Mouse (Mus musculus) lung, embryonic 14.5 days (tissue): ENCODE results near the gene Eef1a2. TPM values are rescaled to one million over a fixed set of nuclear protein-coding genes. Genes with fewer than 3 reads are reported as not detected.

Experiments used
- ATAC-seq: fragments of 200-750 bp; cut with Nextera tagmentation; 2 replicates; pipeline ENCODE4 v1.8.0; 2017; ENCODE audit warnings: mild to moderate bottlenecking, moderate TSS enrichment, moderate library complexity; ENCODE audit not compliant: insufficient read depth
- DNase-seq: peaks from one replicate; pipeline ENCODE4 v3.0.0-alpha.2; 2015
- H3K27ac ChIP-seq: fragments of 300-500 bp; sonication (generic); 2 replicates; pipeline ENCODE4 v1.5.1; 2014; ENCODE audit warnings: low read depth, mild to moderate bottlenecking, moderate library complexity
- H3K27me3 ChIP-seq: fragments of 300-500 bp; sonication (generic); 2 replicates; pipeline ENCODE4 v1.6.1; 2014; ENCODE audit warnings: low read length, control low read depth; ENCODE audit not compliant: insufficient read depth
- H3K36me3 ChIP-seq: fragments of 300-500 bp; sonication (generic); 2 replicates; pipeline ENCODE4 v1.6.1; 2014; ENCODE audit warnings: control low read depth; ENCODE audit not compliant: insufficient read depth
- H3K4me1 ChIP-seq: fragments of 300-500 bp; sonication (generic); 2 replicates; pipeline ENCODE4 v1.6.1; 2014; ENCODE audit warnings: antibody characterized with exemption, control low read depth; ENCODE audit not compliant: insufficient read depth
- H3K4me2 ChIP-seq: fragments of 300-500 bp; sonication (generic); 2 replicates; pipeline ENCODE4 v1.6.1; 2014; ENCODE audit warnings: mild to moderate bottlenecking
- H3K4me3 ChIP-seq: fragments of 300-500 bp; sonication (generic); 2 replicates; pipeline ENCODE4 v1.5.1; 2014; ENCODE audit warnings: low read depth, low read length
- H3K9ac ChIP-seq: fragments of 300-500 bp; sonication (generic); 2 replicates; pipeline ENCODE4 v1.6.1; 2014
- H3K9me3 ChIP-seq: fragments of 300-500 bp; sonication (generic); 2 replicates; pipeline ENCODE4 v1.6.1; 2016; ENCODE audit warnings: low read depth, low read length, control low read depth
- CTCF ChIP-seq: IDR thresholded peaks from 2 replicates; pipeline ENCODE4 v1.5.1; 2016; ENCODE audit warnings: antibody characterized with exemption, low read depth
- WGBS: fragments of 180-500 bp; shearing (Covaris S2); extraction: QIAGEN DNeasy Blood & Tissue Kit; methylation state at CpG from one replicate; pipeline ENCODE4 v1.1.7; 2014; 5-methylcytosine and 5-hydroxymethylcytosine counted together
- polyA plus RNA-seq: library from polyadenylated mRNA; unstranded; fragments of >200 nt; fragmentation: Nextera tagmentation; extraction: Ambion mirVana; gene quantifications from 2 replicates; pipeline ENCODE4 v1.2.1, GENCODE M21; 2014

Gene Eef1a2
- polyA plus RNA-seq, 1 experiment from 2014 or later = not detected

DNA sequence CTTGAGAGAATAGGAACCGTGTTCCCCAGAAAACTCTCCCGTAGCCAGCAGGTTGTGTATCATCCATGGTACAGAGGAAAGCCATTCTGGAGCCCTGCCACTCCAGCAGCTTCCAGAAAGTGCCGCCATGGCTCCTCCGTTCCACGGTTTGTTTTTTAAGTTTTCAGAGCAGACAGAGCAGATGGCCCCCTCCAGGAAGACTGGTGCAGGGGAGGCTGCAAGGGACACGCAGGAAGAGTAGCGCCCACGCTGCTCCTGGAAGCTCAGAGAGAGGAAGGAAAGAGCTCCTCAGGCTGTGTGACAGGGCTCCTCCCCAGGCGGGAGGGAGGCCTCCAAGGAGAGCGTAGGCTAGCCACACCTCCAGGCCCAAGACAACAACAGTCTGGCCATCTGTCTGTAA, 36.9 kb downstream of the Eef1a2 start:
- DNase-seq (no peak), ATAC-seq (no peak)
- Histone ChIP-seq H3K27ac (no peak overlapping the region), H3K9me3 (no peaks in the 10 kb centered on the region), H3K4me2 (no peak overlapping the region), H3K36me3 (no peaks in the 10 kb centered on the region), H3K27me3 (no peaks in the 10 kb centered on the region), H3K4me3 (no peak overlapping the region), H3K9ac (no peak overlapping the region), H3K4me1 (no peaks in the 10 kb centered on the region)
- TF ChIP-seq CTCF = no peak
- 24% methylated on average over 10 of the region's 10 CpGs for WGBS

GRCm38 (mm10) chr2:181116436-181116835, 40.4 kb downstream of the Eef1a2 start:
- Histone ChIP-seq H3K27me3 (no peaks in the 10 kb centered on the region), H3K9me3 (no peaks in the 10 kb centered on the region), H3K36me3 (no peaks in the 10 kb centered on the region), H3K9ac (no peak overlapping the region), H3K4me1 (no peaks in the 10 kb centered on the region), H3K27ac (no peak overlapping the region), H3K4me3 (no peak overlapping the region), H3K4me2 (no peak overlapping the region)
- whole genome bisulfite sequencing = 78% methylated on average over 5 of the region's 5 CpGs
- DNase-seq (no peak), ATAC-seq (no peak)
- TF ChIP-seq CTCF = no peak

DNA sequence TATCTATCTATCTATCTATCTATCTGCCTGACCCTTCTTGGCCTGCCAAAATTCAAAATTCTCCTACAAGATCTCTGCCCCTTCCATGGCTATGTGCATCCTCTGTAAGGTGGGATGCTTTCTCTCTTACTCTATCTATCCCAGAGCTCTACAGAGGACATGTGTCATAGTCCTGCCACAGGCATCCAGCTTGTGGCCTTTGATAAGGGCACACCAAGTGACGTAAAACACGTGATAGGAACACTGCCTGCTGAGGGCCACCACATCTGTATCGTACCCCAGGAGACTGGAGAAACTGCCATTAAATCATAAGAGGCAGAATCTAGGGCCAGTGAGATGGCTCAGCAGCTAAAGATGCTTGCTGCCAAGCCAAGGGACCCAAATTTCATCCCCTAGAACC, 41.4 kb downstream of the Eef1a2 start:
- no peaks in the 10 kb centered on the region for H3K9me3 ChIP-seq
- no peaks in the 10 kb centered on the region for H3K4me1 ChIP-seq
- no peak overlapping the region for H3K4me3 ChIP-seq
- H3K27ac ChIP-seq = no peak overlapping the region
- 65% methylated on average over 3 of the region's 3 CpGs for WGBS
- no peak overlapping the region for H3K9ac ChIP-seq
- TF ChIP-seq CTCF = no peak
- no peaks in the 10 kb centered on the region for H3K36me3 ChIP-seq
- DNase-seq = no peak
- H3K27me3 ChIP-seq = no peaks in the 10 kb centered on the region
- no peak overlapping the region for H3K4me2 ChIP-seq
- no peak for ATAC-seq

DNA sequence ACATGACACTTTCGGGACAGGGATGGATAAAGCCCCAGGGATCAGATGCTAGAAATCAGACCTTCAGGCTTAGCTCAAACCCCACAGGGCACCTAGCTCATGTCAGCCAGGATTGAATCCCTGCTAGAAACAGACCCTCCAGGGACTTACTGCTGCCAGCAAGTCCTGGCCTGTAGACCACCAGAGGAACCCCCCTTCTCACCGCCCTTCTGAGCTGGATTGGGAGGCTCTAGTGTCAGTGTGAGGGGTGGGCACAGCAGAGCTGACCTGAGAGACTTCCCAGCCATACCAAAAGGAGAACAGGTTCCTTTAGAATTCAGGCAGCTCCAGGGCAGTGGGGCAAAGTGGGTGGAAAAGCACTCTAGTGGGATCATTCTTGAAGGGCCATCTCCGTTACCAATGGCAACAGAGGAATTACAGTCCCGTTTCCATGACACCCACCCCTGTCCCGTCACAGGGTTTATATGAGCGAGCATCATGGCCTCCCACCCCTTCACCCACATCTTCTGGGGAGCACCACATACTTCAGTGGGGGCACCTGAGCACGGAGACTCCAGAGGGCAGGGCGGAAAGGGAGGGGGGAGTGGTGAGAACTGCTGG, 43.0 kb downstream of the Eef1a2 start:
- H3K27me3 ChIP-seq = no peaks in the 10 kb centered on the region
- H3K9ac ChIP-seq = no peak overlapping the region
- no peak overlapping the region for H3K4me3 ChIP-seq
- ATAC-seq (no peak), DNase-seq (no peak)
- no peak for TF ChIP-seq CTCF
- 62% methylated on average over 8 of the region's 8 CpGs for WGBS
- no peaks in the 10 kb centered on the region for H3K36me3 ChIP-seq
- no peak overlapping the region for H3K4me2 ChIP-seq
- no peaks in the 10 kb centered on the region for H3K4me1 ChIP-seq
- H3K27ac ChIP-seq = no peak overlapping the region
- no peaks in the 10 kb centered on the region for H3K9me3 ChIP-seq

- no peak overlapping the region for H3K4me2 ChIP-seq
Measured at GRCm38 (mm10) chr2:181111665-181112064, 45.1 kb downstream of the Eef1a2 start.

GRCm38 (mm10) chr2:181104111-181104510, 52.7 kb downstream of the Eef1a2 start:
- TF ChIP-seq CTCF = peak; percentile 25
- Histone ChIP-seq H3K36me3 (no peaks in the 10 kb centered on the region), H3K4me1 (no peaks in the 10 kb centered on the region), H3K27me3 (no peaks in the 10 kb centered on the region), H3K4me2 (no peak overlapping the region), H3K27ac (no peak overlapping the region), H3K9ac (no peak overlapping the region), H3K4me3 (no peak overlapping the region), H3K9me3 (no peaks in the 10 kb centered on the region)
- ATAC-seq (no peak), DNase-seq (no peak)
- WGBS = 56% methylated on average over 2 of the region's 2 CpGs

More at GRCm38 (mm10) chr2:181111665-181112064, 45.1 kb downstream of the Eef1a2 start:
- no peak for DNase-seq
- no peak overlapping the region for H3K27ac ChIP-seq
- no peaks in the 10 kb centered on the region for H3K4me1 ChIP-seq
- no peak overlapping the region for H3K4me3 ChIP-seq
- TF ChIP-seq CTCF = no peak
- H3K36me3 ChIP-seq = no peaks in the 10 kb centered on the region
- no peak overlapping the region for H3K9ac ChIP-seq
- H3K9me3 ChIP-seq = no peaks in the 10 kb centered on the region
- no peak for ATAC-seq
- WGBS = 94% methylated on average over 1 of the region's 1 CpGs
- no peaks in the 10 kb centered on the region for H3K27me3 ChIP-seq

- Histone ChIP-seq H3K4me2 (no peak overlapping the region), H3K36me3 (no peaks in the 10 kb centered on the region), H3K4me3 (no peak overlapping the region), H3K4me1 (no peaks in the 10 kb centered on the region), H3K9ac (no peak overlapping the region), H3K27me3 (no peaks in the 10 kb centered on the region), H3K27ac (no peak overlapping the region), H3K9me3 (no peaks in the 10 kb centered on the region)
- ATAC-seq (no peak), DNase-seq (no peak)
- WGBS = 23% methylated on average over 2 of the region's 2 CpGs
- TF ChIP-seq CTCF = no peak
Measured at GRCm38 (mm10) chr2:181102161-181102560, 54.7 kb downstream of the Eef1a2 start.

DNA sequence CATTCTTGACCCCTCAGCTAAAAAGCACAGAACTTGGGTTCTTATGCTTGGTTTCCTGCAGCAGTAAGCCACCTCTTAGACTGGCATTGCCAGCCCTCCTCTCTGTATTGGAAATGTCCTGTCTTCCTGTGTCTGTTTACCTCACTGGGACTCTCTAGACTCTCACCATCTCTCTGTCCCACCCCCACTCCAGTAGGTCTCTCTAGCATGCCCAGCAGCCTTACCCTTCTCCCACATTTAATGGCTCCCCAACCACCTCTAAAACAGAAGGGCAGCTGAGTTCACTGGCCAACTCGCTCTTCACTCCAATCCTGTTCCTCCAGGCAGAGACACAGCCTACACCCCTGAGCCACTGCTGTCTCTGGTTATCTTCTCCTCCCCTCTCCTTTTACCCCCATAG, 55.2 kb downstream of the Eef1a2 start:
- H3K4me3 ChIP-seq = no peak overlapping the region
- no peaks in the 10 kb centered on the region for H3K27me3 ChIP-seq
- H3K9ac ChIP-seq = no peak overlapping the region
- no peak overlapping the region for H3K27ac ChIP-seq
- H3K36me3 ChIP-seq = no peaks in the 10 kb centered on the region
- TF ChIP-seq CTCF = no peak
- 62% methylated on average over 1 of the region's 1 CpGs for WGBS
- no peak for DNase-seq
- H3K4me2 ChIP-seq = no peak overlapping the region
- ATAC-seq = no peak
- H3K9me3 ChIP-seq = no peaks in the 10 kb centered on the region
- no peaks in the 10 kb centered on the region for H3K4me1 ChIP-seq
